Comparison of ENCODE assay signal across 19 mouse cellular contexts in genomic region chrX:167183535-167183934, GRCm38 (mm10). TPM values are rescaled to one million over a fixed set of nuclear protein-coding genes. Genes with fewer than 3 reads are reported as not detected.
DNase-seq lines count a peak whose midpoint lies in the region; ATAC-seq and TF ChIP-seq lines count a peak whose summit lies in the region.
"Had no signal": no experiment of that assay in that cellular context is flagged by ENCODE, and none has a peak within 500 bp of the region (broad histone marks: within the 10 kb centered on the region; RNA-seq: fewer than 3 reads in every experiment).

No protein-coding gene starts in this region.

- no peaks in the 10 kb centered on the region for H3K4me1 ChIP-seq in intestine, postnatal 0 days (replicated peaks; ENCODE audit: control insufficient read depth, insufficient read depth, low read length)
- H3K4me1 ChIP-seq: embryonic facial prominence, embryonic 12.5 days; forebrain, embryonic 10.5 days; hindbrain, embryonic 12.5 days; lung, embryonic 15.5 days had no signal

- no peak for ATAC-seq in intestine, postnatal 0 days
- no peak for ATAC-seq in inflammation-experienced regulatory T-cells, adult 6 months

- no peak overlapping the region for H3K9ac ChIP-seq in intestine, postnatal 0 days (ENCODE audit: low read depth, low read length)
- H3K9ac ChIP-seq: embryonic facial prominence, embryonic 12.5 days; hindbrain, embryonic 12.5 days; lung, embryonic 15.5 days had no signal

- WGBS in intestine, postnatal 0 days = 49% methylated on average over 6 of the region's 6 CpGs

- H3K4me3 ChIP-seq in gastrocnemius, adult 2 months = no peak overlapping the region
- no peak overlapping the region for H3K4me3 ChIP-seq in intestine, postnatal 0 days (ENCODE audit: low read depth, low read length)
- H3K4me3 ChIP-seq: embryonic facial prominence, embryonic 12.5 days; forebrain, embryonic 10.5 days; hindbrain, embryonic 12.5 days; lung, embryonic 15.5 days had no signal

- H3K36me3 ChIP-seq in intestine, postnatal 0 days (ENCODE audit: control insufficient read depth, insufficient read depth) = no peaks in the 10 kb centered on the region
- H3K36me3 ChIP-seq: embryonic facial prominence, embryonic 12.5 days; forebrain, embryonic 10.5 days; hindbrain, embryonic 12.5 days; lung, embryonic 15.5 days had no signal

- no peak for DNase-seq in gastrocnemius, adult 2 months
- DNase-seq in gastrocnemius, postnatal 4 days (ENCODE audit: low spot score in 2 of 2) = no peak
- peak; percentile 14 for DNase-seq in layer of hippocampus, adult 9-11 months
- no peak for DNase-seq in layer of hippocampus, postnatal 36 days
- peak; percentile 40 for DNase-seq in R1 (ENCODE audit: low read depth, low spot score)
- DNase-seq in gastrocnemius, postnatal 10 days = no peak
- DNase-seq: adrenal gland, postnatal 10 days; cerebellum, postnatal 14 days; kidney, adult 18-20 months; kidney, postnatal 36 days; liver; right cerebral cortex, postnatal 14 days; thymus, postnatal 25 days had no signal

- H3K4me2 ChIP-seq in intestine, postnatal 0 days (replicated peaks; ENCODE audit: low read depth) = 0 out of 2 replicates have a peak overlapping the region, but pooled peaks have one; percentile 13
- H3K4me2 ChIP-seq: embryonic facial prominence, embryonic 12.5 days; hindbrain, embryonic 12.5 days; lung, embryonic 15.5 days had no signal

- peak overlapping the region; percentile 35; the same call in 1 of the 2 replicates for H3K27ac ChIP-seq in gastrocnemius, adult 2 months
- H3K27ac ChIP-seq in intestine, postnatal 0 days (ENCODE audit: low read depth, low read length) = no peak overlapping the region
- H3K27ac ChIP-seq: embryonic facial prominence, embryonic 12.5 days; forebrain, embryonic 10.5 days; hindbrain, embryonic 12.5 days; lung, embryonic 15.5 days had no signal

- intact Hi-C loops in gastrocnemius, adult 2 months (cut with DNase I) = no loop called here

- H3K27me3 ChIP-seq in intestine, postnatal 0 days (replicated peaks; ENCODE audit: control insufficient read depth, insufficient read depth, low read length) = no peaks in the 10 kb centered on the region
- H3K27me3 ChIP-seq: lung, embryonic 15.5 days had no signal

- no peaks in the 10 kb centered on the region for H3K9me3 ChIP-seq in intestine, postnatal 0 days (ENCODE audit: control insufficient read depth)
- H3K9me3 ChIP-seq: embryonic facial prominence, embryonic 12.5 days; forebrain, embryonic 10.5 days; hindbrain, embryonic 12.5 days; lung, embryonic 15.5 days had no signal

- no peak for TF ChIP-seq CTCF in gastrocnemius, adult 2 months (IDR thresholded peaks at IDR 0.05)
- TF ChIP-seq CTCF in intestine, postnatal 0 days (IDR thresholded peaks at IDR 0.05; ENCODE audit: low read depth) = no peak

RNA-seq across cellular contexts. Expression of gene Tmsb4x, which starts 25.6 kb away (rescaled TPM):
- total RNA-seq in gastrocnemius, adult 2 months (2021) = 100 to 1,000 TPM; 120 to 207 TPM
- total RNA-seq in gastrocnemius, postnatal 4 days (2021) = 100 to 1,000 TPM; 754 to 847 TPM
- total RNA-seq in layer of hippocampus, postnatal 36 days (2021) = 1,000 to 10,000 TPM; 1,717 to 1,792 TPM
- polyA plus RNA-seq in intestine, postnatal 0 days (2015; fragmentation: Nextera tagmentation; extraction: Ambion mirVana) = 4,093 and 4,486 TPM in 2 replicates
- polyA plus RNA-seq in inflammation-experienced regulatory T-cells, adult 6 months (2017; shearing (Covaris generic)) = over 10,000 TPM; 12,659 to 15,684 (median 12,791) TPM
- total RNA-seq in gastrocnemius, postnatal 10 days (2021) = 100 to 1,000 TPM; 492 to 589 TPM

Comparison
In these comparisons a context has a peak if more than half of its experiments do, and no peak if none do; other contexts are left out.
1. DNase-seq: peak in layer of hippocampus, adult 9-11 months (single experiment) and R1 (single experiment); none in gastrocnemius, adult 2 months (single experiment), gastrocnemius, postnatal 4 days (0 of 2), layer of hippocampus, postnatal 36 days (0 of 2) and gastrocnemius, postnatal 10 days (single experiment).